Mouse (Mus musculus) CD4-positive, CD25-positive, alpha-beta regulatory T cell, adult 9 weeks (primary cell): Measurements from ENCODE around the gene Gm5414. TPM values are rescaled to one million over a fixed set of nuclear protein-coding genes. Genes with fewer than 3 reads are reported as not detected.

Experiments used
- polyA plus RNA-seq: library from polyadenylated mRNA; unstranded; fragments of 100-300 nt; shearing (Covaris generic); gene quantifications from one replicate; pipeline ENCODE4 v1.2.1, GENCODE M21; 2017

Gene Gm5414
- not detected for polyA plus RNA-seq

GRCm38 (mm10) chr15:101627884-101628283 is at the start of gene Gm5414:
Gene Gm5414 (minus strand): TSS chr15:101628188.

DNA sequence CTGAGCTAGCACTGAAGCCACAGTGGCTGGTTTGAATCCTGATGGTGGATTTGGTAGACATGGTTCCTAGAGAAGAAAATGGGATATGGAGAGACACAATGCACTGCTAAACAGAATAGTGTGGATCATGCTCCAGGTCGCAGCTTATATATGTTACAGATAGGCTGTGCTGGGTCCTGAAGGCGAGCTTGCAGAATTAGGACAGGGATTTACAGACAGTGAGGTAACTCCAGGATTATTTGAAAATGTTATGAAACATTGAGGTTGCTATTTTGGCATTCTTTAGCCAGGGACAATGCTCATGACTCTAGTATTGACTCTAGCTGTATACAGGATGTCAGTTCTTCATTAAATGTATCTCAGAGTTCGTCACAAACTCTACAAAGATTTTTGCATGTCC is 19.3 kb upstream of the Gm5414 start, which contains the start of gene Gm5478:
Gene Gm5478 (minus strand): TSS at position 101 of the 400 bp plus-strand sequence.

Other genes with a start within 250 kb of the Gm5414 start
- gene Krt7, start 217.1 kb downstream of the Gm5414 start, polyA plus RNA-seq, result not detected
- 0.37 TPM for gene Krt87, start 189.4 kb downstream of the Gm5414 start, polyA plus RNA-seq
- gene Krt88, start 180.4 kb downstream of the Gm5414 start, polyA plus RNA-seq, result not detected
- gene Krt81, start 164.4 kb downstream of the Gm5414 start, polyA plus RNA-seq, result not detected
- not detected for gene Krt86, start 154.7 kb downstream of the Gm5414 start, polyA plus RNA-seq
- gene Krt83, start 136.7 kb downstream of the Gm5414 start, polyA plus RNA-seq, result 4.1 TPM
- not detected for gene Gm49425, start 110.9 kb downstream of the Gm5414 start, polyA plus RNA-seq
- not detected for gene Krt84, start 95.4 kb downstream of the Gm5414 start, polyA plus RNA-seq
- gene Krt82, start 77.5 kb downstream of the Gm5414 start, polyA plus RNA-seq, result not detected
- gene Krt90, start 65.2 kb downstream of the Gm5414 start, polyA plus RNA-seq, result not detected
- not detected for gene Krt75, start 54.3 kb downstream of the Gm5414 start, polyA plus RNA-seq
- not detected for gene Gm5478, start 19.2 kb upstream of the Gm5414 start, polyA plus RNA-seq
- not detected for gene Krt6b, start 52.1 kb upstream of the Gm5414 start, polyA plus RNA-seq
- gene Krt6a, start 66.1 kb upstream of the Gm5414 start, polyA plus RNA-seq, result not detected
- not detected for gene Krt5, start 84.7 kb upstream of the Gm5414 start, polyA plus RNA-seq
- gene Krt71, start 114.9 kb upstream of the Gm5414 start, polyA plus RNA-seq, result not detected
- not detected for gene Krt72, start 158.3 kb upstream of the Gm5414 start, polyA plus RNA-seq
- gene Krt73, start 174.2 kb upstream of the Gm5414 start, polyA plus RNA-seq, result not detected
- gene Krt2, start 190.0 kb upstream of the Gm5414 start, polyA plus RNA-seq, result not detected
- gene Krt1, start 222.6 kb upstream of the Gm5414 start, polyA plus RNA-seq, result not detected
- gene Krt77, start 241.5 kb upstream of the Gm5414 start, polyA plus RNA-seq, result not detected